Mouse (Mus musculus): ENCODE measurements around the gene Espn. TPM values are rescaled to one million over a fixed set of nuclear protein-coding genes. Genes with fewer than 3 reads are reported as not detected.

Gene Espn
- polyA plus RNA-seq, 2 experiments = 1.7 TPM

- TF ChIP-seq POLR2A (IDR thresholded peaks at IDR 0.05; ENCODE audit: borderline replicate concordance, extremely low read depth, insufficient read depth, insufficient read length) = no peak
- H3K9me3 ChIP-seq (ENCODE audit: control insufficient read depth, low read length) = no peaks in the 10 kb centered on the region
- no peaks in the 10 kb centered on the region for H3K27me3 ChIP-seq (ENCODE audit: control insufficient read depth, insufficient read depth, low read length)
- WGBS = 83% methylated on average over 6 of the region's 6 CpGs
- peaks cover 32% of the 10 kb centered on the region for H3K4me1 ChIP-seq (ENCODE audit: control insufficient read depth, insufficient read depth, low read length)
- no peak overlapping the region for H3K27ac ChIP-seq (replicated peaks; ENCODE audit: low read depth, low read length)
- no peaks in the 10 kb centered on the region for H3K36me3 ChIP-seq (ENCODE audit: control insufficient read depth, insufficient read depth, low read length)
- no peak for DNase-seq (ENCODE audit: low spot score)
- H3K4me2 ChIP-seq (replicated peaks; ENCODE audit: low read depth, low read length, severe bottlenecking) = no peak overlapping the region
- ATAC-seq (ENCODE audit: low FRiP score, low read depth) = no peak
- no peak overlapping the region for H3K4me3 ChIP-seq (replicated peaks; ENCODE audit: low read length)
- no peak overlapping the region for H3K9ac ChIP-seq (ENCODE audit: low read depth, low read length, severe bottlenecking)
Observed at GRCm38 (mm10) chr4:152189071-152189470, 36.9 kb upstream of the Espn start.

DNA sequence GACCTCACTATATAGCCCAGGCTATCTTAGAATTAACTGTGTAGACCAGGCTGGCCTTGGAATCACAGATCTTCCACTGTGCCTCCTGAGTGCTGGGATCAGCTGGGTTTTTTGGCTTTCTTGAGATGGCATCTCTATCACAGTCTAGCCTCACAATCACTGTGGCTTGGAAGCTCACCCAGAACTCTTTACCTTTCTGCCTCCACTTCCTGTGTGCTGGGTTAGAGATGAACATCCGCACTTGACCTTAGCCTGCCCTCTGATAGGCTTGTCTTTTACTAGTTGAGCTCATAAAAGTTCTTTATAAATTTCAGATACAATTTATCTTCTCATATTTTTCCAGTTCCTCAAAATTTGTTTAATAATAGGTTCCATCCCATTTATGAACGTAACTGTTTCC lies 36.5 kb upstream of the Espn start:
- no peak overlapping the region for H3K4me3 ChIP-seq (replicated peaks; ENCODE audit: low read length)
- H3K9me3 ChIP-seq (ENCODE audit: control insufficient read depth, low read length) = no peaks in the 10 kb centered on the region
- H3K4me1 ChIP-seq (ENCODE audit: control insufficient read depth, insufficient read depth, low read length) = peaks cover 32% of the 10 kb centered on the region
- H3K36me3 ChIP-seq (ENCODE audit: control insufficient read depth, insufficient read depth, low read length) = no peaks in the 10 kb centered on the region
- no peak for TF ChIP-seq POLR2A (IDR thresholded peaks at IDR 0.05; ENCODE audit: borderline replicate concordance, extremely low read depth, insufficient read depth, insufficient read length)
- 90% methylated on average over 2 of the region's 2 CpGs for WGBS
- no peak for DNase-seq (ENCODE audit: low spot score)
- H3K9ac ChIP-seq (ENCODE audit: low read depth, low read length, severe bottlenecking) = no peak overlapping the region
- no peak for ATAC-seq (ENCODE audit: low FRiP score, low read depth)
- H3K27ac ChIP-seq (replicated peaks; ENCODE audit: low read depth, low read length) = no peak overlapping the region
- no peaks in the 10 kb centered on the region for H3K27me3 ChIP-seq (ENCODE audit: control insufficient read depth, insufficient read depth, low read length)
- no peak overlapping the region for H3K4me2 ChIP-seq (replicated peaks; ENCODE audit: low read depth, low read length, severe bottlenecking)

GRCm38 (mm10) chr4:152187142-152187541 lies 35.0 kb upstream of the Espn start:
- Histone ChIP-seq H3K4me1 (ENCODE audit: control insufficient read depth, insufficient read depth, low read length) (peaks cover 23% of the 10 kb centered on the region), H3K36me3 (ENCODE audit: control insufficient read depth, insufficient read depth, low read length) (no peaks in the 10 kb centered on the region), H3K27ac (replicated peaks; ENCODE audit: low read depth, low read length) (no peak overlapping the region), H3K9ac (ENCODE audit: low read depth, low read length, severe bottlenecking) (no peak overlapping the region), H3K4me2 (replicated peaks; ENCODE audit: low read depth, low read length, severe bottlenecking) (peak overlapping the region; percentile 63; the same call in 1 of the 2 replicates), H3K27me3 (ENCODE audit: control insufficient read depth, insufficient read depth, low read length) (no peaks in the 10 kb centered on the region), H3K9me3 (ENCODE audit: control insufficient read depth, low read length) (no peaks in the 10 kb centered on the region), H3K4me3 (replicated peaks; ENCODE audit: low read length) (no peak overlapping the region)
- no peak for TF ChIP-seq POLR2A (IDR thresholded peaks at IDR 0.05; ENCODE audit: borderline replicate concordance, extremely low read depth, insufficient read depth, insufficient read length)
- ATAC-seq (ENCODE audit: low FRiP score, low read depth) (no peak), DNase-seq (ENCODE audit: low spot score) (no peak)
- WGBS = 84% methylated on average over 9 of the region's 9 CpGs

DNA sequence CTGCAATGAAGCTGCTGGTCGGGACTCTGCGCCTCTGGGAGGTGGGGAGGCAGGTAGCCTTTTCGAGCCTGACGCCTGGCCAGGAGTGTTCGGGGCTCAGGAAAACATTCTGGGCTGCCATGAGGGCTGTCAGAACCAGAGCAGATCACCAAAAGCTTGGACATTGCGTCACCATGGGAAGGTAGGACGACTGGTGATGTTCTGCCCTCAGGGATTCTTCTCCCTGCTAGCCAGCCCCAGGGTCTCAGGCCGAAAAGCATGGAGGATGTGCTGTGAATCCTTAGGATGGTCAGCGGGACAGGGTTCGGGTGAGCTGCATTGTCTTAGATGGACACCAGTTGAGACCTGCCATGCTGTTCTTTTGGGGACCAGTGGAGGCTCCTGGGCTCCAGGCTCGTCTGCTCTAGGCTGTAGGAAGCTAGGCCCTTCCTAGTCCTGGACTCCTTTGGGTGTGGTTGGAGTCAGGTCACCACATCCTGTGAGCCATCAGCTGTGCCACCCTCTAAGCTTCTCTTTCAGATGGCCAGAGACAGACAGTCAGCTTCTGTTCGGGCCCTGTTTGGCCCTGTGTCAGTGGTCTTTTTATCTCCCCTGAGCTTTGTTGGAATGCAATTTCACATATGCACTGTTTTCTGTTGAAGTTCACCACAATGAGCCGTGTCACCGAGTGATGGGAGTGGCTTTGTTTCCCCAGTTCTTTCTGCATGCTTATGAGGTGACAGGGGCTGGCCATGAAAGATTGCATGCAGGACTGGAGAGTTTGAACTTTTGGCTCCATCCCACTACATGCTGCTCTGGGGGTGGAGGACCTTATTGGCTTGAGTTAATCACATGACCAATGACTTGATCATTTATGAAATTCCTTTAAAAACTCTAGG lies 34.3 kb upstream of the Espn start:
- ATAC-seq (ENCODE audit: low FRiP score, low read depth) (0 out of 2 replicates have a peak, but pooled peaks have one; percentile 4), DNase-seq (ENCODE audit: low spot score) (no peak)
- no peaks in the 10 kb centered on the region for H3K9me3 ChIP-seq (ENCODE audit: control insufficient read depth, low read length)
- peak overlapping the region; percentile 54 for H3K9ac ChIP-seq (ENCODE audit: low read depth, low read length, severe bottlenecking)
- peak overlapping the region; percentile 63 for H3K4me2 ChIP-seq (replicated peaks; ENCODE audit: low read depth, low read length, severe bottlenecking)
- no peak for TF ChIP-seq POLR2A (IDR thresholded peaks at IDR 0.05; ENCODE audit: borderline replicate concordance, extremely low read depth, insufficient read depth, insufficient read length)
- peaks cover 23% of the 10 kb centered on the region for H3K4me1 ChIP-seq (ENCODE audit: control insufficient read depth, insufficient read depth, low read length)
- H3K4me3 ChIP-seq (replicated peaks; ENCODE audit: low read length) = peak overlapping the region; percentile 28
- H3K27ac ChIP-seq (replicated peaks; ENCODE audit: low read depth, low read length) = peak overlapping the region; percentile 90
- WGBS = 33% methylated on average over 14 of the region's 14 CpGs
- no peaks in the 10 kb centered on the region for H3K27me3 ChIP-seq (ENCODE audit: control insufficient read depth, insufficient read depth, low read length)
- no peaks in the 10 kb centered on the region for H3K36me3 ChIP-seq (ENCODE audit: control insufficient read depth, insufficient read depth, low read length)

DNA sequence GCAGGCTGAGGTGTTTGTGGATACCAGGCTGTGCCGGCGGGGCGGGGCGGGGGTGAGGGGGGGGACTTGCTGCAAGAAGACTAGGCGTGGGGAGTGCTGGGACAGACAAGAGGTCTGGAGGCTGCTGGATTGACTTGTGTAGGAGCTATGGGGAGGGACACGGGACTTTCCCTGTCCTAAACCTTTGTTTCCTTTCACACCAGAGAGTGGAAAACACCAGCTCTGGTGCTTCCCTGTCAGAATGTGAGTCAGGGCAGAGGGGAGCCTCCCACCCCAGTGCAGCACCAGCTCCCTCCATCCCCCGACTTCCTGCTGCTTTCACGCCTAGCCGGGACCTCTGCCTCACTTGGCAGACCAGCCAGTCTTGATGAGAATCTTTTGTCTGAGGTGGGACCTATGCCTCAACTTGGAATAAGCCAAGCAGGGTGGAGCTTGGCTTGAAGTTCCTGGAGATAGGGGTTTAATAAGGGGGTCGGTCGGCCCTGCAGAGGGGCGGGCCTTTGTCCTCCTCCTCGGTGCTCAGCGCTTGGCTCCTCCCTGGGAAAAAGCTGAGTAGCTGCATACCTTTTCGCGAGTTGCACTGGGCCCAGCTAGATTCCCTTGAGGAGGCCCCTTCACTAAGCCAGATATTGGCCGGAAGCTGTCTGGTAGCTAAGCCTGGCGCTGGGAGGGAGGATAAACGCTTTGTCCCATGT lies 33.5 kb upstream of the Espn start:
- H3K9me3 ChIP-seq (ENCODE audit: control insufficient read depth, low read length) = no peaks in the 10 kb centered on the region
- no peaks in the 10 kb centered on the region for H3K36me3 ChIP-seq (ENCODE audit: control insufficient read depth, insufficient read depth, low read length)
- peak overlapping the region; percentile 90 for H3K27ac ChIP-seq (replicated peaks; ENCODE audit: low read depth, low read length)
- peaks cover 23% of the 10 kb centered on the region for H3K4me1 ChIP-seq (ENCODE audit: control insufficient read depth, insufficient read depth, low read length)
- H3K4me2 ChIP-seq (replicated peaks; ENCODE audit: low read depth, low read length, severe bottlenecking) = peak overlapping the region; percentile 63
- ATAC-seq (ENCODE audit: low FRiP score, low read depth) = peak; percentile 78
- 2% methylated on average over 19 of the region's 19 CpGs for WGBS
- H3K9ac ChIP-seq (ENCODE audit: low read depth, low read length, severe bottlenecking) = peak overlapping the region; percentile 54
- TF ChIP-seq POLR2A (IDR thresholded peaks at IDR 0.05; ENCODE audit: borderline replicate concordance, extremely low read depth, insufficient read depth, insufficient read length) = 0 out of 2 replicates have a peak, but pooled peaks have one; percentile 16
- peak overlapping the region; percentile 28 for H3K4me3 ChIP-seq (replicated peaks; ENCODE audit: low read length)
- H3K27me3 ChIP-seq (ENCODE audit: control insufficient read depth, insufficient read depth, low read length) = no peaks in the 10 kb centered on the region
- DNase-seq (ENCODE audit: low spot score) = peak; percentile 82

Measured in limb, embryonic 14.5 days (tissue).